Mouse (Mus musculus): ENCODE results near the gene Prdx2. TPM values are rescaled to one million over a fixed set of nuclear protein-coding genes. Genes with fewer than 3 reads are reported as not detected.

Gene Prdx2
- polyA plus RNA-seq, 1 experiment from 2014 or later, result 1,272 TPM

DNA sequence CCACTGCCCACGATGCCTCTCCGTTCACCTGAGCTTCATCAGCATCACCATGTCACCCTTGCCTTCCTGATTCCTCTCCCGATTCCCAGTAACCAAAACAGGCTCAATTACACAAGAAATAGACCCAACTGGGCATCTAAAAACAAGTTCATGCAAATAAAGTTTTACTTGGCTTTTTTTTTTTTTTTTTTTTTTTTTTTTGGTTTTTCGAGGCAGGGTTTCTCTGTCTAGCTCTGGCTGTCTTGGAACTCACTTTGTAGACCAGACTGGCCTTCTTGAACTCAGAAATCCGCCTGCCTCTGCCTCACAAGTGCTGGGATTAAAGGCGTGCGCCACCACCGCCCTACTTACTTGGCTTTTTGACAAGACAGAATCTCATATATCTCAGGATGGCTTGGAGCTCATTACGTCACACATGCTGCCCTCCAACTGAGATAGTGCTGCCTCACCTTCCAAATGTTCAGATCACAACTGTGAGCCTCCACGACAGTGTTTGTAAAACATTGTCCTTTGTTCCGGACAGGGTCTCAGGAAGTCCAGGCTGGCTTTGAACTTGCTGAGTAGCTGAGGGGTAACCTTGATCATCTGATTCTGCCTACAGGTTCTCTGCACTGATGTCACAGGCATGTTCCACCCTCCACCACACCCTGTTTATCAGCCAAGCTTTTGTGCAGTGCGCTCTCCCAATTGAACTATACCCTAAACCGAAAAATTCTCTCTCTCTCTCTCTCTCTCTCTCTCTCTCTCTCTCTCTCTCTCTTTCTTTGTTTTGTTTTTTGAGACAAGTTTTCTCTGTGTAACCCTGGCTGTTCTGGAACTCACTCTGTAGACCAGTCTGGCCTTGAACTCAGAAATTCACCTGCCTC is 31.5 kb upstream of the Prdx2 start:
- no peak overlapping the region for H3K27ac ChIP-seq (replicated peaks)
- H3K4me1 ChIP-seq, result peaks cover 31% of the 10 kb centered on the region
- H3K9me3 ChIP-seq, result no peaks in the 10 kb centered on the region
- 65% methylated on average over 13 of the region's 13 CpGs for WGBS
- no peaks in the 10 kb centered on the region for H3K36me3 ChIP-seq (replicated peaks)
- H3K27me3 ChIP-seq (replicated peaks; ENCODE audit: low read depth, poor library complexity, severe bottlenecking), result peaks cover 82% of the 10 kb centered on the region
- peak overlapping the region; percentile 62 for H3K4me3 ChIP-seq
- no peak for DNase-seq (ENCODE audit: low spot score)

DNA sequence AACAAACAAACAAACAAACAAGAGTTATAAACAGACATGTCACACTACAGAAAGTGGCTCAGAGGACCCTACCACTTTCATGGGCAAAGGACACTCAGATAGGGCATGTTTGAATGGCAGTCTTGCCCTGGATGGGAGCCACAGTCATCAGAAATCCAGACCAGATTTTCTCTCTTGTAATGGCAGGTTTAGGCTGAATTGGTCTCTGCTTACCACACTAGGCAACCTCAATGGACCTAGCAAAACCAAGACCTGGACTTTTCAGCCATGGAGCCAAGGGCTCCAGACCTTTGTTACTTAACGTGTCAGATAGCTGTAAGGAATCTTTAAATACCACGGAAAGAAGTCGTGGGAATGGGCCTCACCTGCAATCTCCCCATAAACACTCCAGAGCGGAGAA is 25.7 kb upstream of the Prdx2 start:
- 26% methylated on average over 4 of the region's 4 CpGs for WGBS
- H3K9me3 ChIP-seq, result no peaks in the 10 kb centered on the region
- no peaks in the 10 kb centered on the region for H3K36me3 ChIP-seq (replicated peaks)
- peaks cover 85% of the 10 kb centered on the region for H3K27me3 ChIP-seq (replicated peaks; ENCODE audit: low read depth, poor library complexity, severe bottlenecking)
- peaks cover 32% of the 10 kb centered on the region for H3K4me1 ChIP-seq
- H3K4me3 ChIP-seq, result no peak overlapping the region
- DNase-seq (ENCODE audit: low spot score), result no peak
- no peak overlapping the region for H3K27ac ChIP-seq (replicated peaks)

DNA sequence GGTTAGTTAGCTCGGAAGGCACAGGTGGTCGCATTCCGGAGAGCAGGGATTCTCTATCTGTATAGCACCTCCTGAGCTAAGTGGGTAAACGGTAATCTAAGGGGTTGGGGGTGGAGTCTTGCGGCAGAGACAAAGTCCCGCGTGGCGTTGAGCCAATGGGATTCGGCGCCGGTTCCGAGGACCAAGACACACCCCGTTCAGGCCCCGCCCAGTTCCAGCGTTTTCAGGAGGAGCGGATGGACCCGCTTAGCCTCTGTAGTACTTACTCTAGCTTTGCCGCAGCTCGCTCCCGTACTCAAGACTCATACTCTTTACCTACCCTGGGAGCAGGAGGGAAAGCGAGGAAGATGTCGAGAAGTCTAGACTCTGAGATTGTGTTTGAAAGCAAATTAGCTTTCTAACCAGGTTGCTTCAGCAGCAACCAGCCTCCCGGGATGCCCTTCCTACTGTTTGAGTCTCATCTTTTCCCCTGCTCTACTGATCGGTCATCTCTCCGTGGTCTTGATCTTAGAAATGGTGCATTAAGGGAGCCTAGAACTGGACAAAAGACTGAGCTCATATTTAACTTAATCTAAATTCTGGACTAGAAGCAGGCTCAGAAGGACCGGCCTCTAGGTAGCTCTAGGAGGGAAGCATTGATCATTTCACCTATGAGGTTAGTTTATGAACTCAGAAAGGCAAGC is 24.8 kb upstream of the Prdx2 start:
- Histone ChIP-seq H3K9me3 (no peaks in the 10 kb centered on the region), H3K27me3 (replicated peaks; ENCODE audit: low read depth, poor library complexity, severe bottlenecking) (peaks cover 85% of the 10 kb centered on the region), H3K4me1 (peaks cover 32% of the 10 kb centered on the region), H3K36me3 (replicated peaks) (no peaks in the 10 kb centered on the region), H3K4me3 (peak overlapping the region; percentile 62), H3K27ac (replicated peaks) (no peak overlapping the region)
- DNase-seq (ENCODE audit: low spot score), result peak; percentile 73
- 3% methylated on average over 26 of the region's 26 CpGs for whole genome bisulfite sequencing

DNA sequence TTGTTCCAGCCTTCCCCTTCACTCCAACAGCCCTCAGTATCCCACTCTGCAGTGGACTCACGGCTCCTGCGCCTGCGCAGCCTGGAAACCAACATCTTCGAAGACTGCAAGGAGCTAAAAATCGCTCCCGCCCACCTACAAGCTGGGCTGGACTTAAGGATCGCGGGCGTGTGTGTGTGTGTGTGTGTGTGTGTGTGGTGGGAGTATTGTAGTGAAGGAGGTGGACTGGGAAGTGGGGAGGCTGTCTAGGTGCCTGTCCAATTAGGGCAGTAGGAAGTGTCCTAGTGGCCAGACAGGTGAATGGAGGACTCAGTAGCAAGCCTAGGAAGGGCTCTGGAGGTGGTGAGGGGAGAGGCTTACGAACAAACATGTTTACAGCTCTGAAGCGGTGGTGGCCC is 24.2 kb upstream of the Prdx2 start:
- Histone ChIP-seq H3K4me3 (peak overlapping the region; percentile 62), H3K27me3 (replicated peaks; ENCODE audit: low read depth, poor library complexity, severe bottlenecking) (peaks cover 91% of the 10 kb centered on the region), H3K36me3 (replicated peaks) (no peaks in the 10 kb centered on the region), H3K4me1 (peaks cover 32% of the 10 kb centered on the region), H3K27ac (replicated peaks) (no peak overlapping the region), H3K9me3 (no peaks in the 10 kb centered on the region)
- 5% methylated on average over 11 of the region's 11 CpGs for WGBS
- DNase-seq (ENCODE audit: low spot score), result peak; percentile 44

DNA sequence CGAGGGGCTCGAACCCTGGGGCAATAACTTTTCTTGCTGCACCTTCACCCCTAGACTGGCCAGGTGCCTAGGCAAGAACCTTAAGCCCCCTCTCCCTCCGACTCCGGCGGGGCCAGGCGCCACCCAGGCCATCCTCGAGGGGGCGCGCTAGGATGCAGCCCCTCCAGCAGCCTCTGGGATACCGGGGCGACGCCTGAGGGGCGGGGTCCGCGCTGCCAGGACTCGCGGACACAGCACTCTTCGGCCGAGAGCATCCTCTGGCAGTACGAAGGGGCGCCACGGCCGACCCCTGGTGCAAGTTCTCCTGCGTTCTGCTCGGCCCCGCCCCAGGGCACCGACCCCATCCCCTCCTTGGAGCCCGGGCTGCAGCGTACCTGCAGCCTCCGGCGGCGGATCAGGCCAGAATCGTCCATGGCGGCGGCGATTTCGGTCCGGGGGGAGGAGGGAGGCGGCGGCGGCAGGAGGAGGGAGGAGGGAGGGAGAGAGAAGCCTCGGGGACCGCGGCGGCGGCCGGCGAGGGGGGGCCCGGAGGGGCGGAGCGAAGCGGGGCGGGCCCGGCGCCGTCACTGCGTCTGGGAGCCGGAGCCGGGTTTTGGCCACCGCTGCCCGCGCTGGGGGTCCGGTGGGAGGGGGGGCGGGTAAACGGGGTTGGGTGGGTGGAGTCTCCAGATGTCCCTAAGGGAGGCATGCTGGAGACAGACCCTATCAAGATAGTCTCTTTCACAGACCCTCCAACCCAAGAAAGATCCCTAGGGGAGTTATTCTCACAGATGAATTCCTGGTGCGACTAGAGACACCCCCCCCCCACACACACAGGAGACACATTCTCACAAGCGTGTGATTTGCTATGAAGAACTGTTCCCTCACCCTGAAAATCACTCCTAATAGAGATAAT is 23.5 kb upstream of the Prdx2 start:
- Histone ChIP-seq H3K27me3 (replicated peaks; ENCODE audit: low read depth, poor library complexity, severe bottlenecking) (peaks cover 91% of the 10 kb centered on the region), H3K36me3 (replicated peaks) (no peaks in the 10 kb centered on the region), H3K4me3 (peak overlapping the region; percentile 62), H3K4me1 (peaks cover 32% of the 10 kb centered on the region), H3K27ac (replicated peaks) (peak overlapping the region; percentile 26), H3K9me3 (no peaks in the 10 kb centered on the region)
- 2% methylated on average over 59 of the region's 67 CpGs for WGBS
- DNase-seq (ENCODE audit: low spot score), result peak; percentile 64

DNA sequence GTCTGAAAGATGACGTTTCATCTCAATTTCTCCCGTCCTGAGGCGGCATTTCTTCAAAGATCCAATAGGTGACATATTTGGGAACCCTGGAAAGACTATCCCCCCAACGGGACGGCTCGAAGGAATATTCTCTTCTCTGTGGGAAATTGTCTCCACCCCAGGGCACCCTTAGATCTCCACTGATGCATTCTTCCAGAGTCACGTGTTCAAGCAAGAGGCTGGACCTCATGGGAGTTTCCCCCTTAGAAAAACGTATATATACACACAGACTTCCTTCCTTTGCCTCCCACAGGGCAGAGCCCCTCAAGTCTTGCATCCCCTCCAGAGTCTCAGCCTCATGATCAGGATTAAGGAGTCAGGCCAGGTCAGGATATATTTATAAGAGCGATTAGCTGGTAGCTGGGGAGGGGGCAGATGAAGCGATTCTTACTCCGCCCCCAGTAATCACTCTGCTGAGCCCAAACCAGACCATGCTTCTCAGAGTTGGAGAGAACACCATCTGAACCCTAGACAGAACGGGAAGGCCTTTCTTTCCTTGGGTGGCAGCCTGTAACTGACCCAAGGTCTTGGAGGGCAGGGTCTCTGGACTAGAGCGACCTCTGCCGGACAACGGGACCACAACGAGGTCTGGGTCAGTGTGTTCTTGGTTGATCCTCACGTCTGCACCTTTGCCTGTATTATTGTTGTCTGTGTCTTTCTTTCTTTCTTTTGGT is 22.7 kb upstream of the Prdx2 start, which contains the start of gene Rtbdn:
Gene Rtbdn, plus strand, starts transcription at position 464 of the 713 bp plus-strand sequence.
- Histone ChIP-seq H3K9me3 (no peaks in the 10 kb centered on the region), H3K4me3 (peak within 1 kb of the TSS; percentile 62), H3K27me3 (replicated peaks; ENCODE audit: low read depth, poor library complexity, severe bottlenecking) (peaks cover 94% of the 10 kb centered on the region), H3K36me3 (replicated peaks) (no peaks in the 10 kb centered on the region), H3K4me1 (peaks cover 32% of the 10 kb centered on the region), H3K27ac (replicated peaks) (peak within 1 kb of the TSS; percentile 26)
- DNase-seq (ENCODE audit: low spot score), result no peak
- WGBS, result 11% methylated on average over 17 of the region's 17 CpGs

DNA sequence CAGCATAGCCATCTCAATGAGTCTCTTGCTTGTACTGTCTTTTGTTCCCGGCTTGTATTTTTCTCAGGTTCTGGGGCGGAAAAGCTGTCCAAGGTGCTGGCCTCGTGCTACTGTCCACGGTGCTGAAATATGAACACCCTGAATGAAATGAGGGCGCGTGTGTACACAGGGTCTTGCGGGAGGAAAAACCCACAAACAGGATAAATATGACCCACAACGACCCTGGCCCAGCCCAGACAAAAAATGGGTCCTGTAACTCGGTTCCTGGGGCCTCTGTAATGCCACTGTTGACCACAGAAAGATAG is 22.2 kb upstream of the Prdx2 start:
- DNase-seq (ENCODE audit: low spot score), result peak; percentile 68
- H3K4me3 ChIP-seq, result no peak overlapping the region

DNA sequence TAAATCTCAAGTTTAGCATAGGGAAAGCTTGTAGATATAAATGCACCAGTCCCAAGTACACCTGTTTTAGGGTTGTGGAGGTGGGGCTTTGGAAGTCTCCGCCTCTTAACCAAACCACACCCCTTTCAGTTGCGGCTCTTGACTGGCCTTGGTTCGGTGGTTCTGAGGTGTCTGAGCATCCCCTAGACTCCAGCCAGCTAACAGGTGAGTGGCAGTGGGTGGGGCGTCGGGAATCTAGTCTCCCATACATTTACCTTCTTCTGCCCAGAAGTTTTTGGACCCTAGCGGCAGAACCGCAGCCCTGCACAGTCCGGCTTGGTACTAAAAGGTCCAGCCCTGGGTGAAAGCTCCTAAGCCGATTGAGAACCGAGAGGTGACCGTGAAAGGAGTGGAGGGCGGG is 19.6 kb upstream of the Prdx2 start:
- H3K4me3 ChIP-seq, result no peak overlapping the region
- H3K4me1 ChIP-seq, result peaks cover 26% of the 10 kb centered on the region
- H3K36me3 ChIP-seq (replicated peaks), result no peaks in the 10 kb centered on the region
- DNase-seq (ENCODE audit: low spot score), result no peak
- no peak overlapping the region for H3K27ac ChIP-seq (replicated peaks)
- H3K27me3 ChIP-seq (replicated peaks; ENCODE audit: low read depth, poor library complexity, severe bottlenecking), result peaks cover 88% of the 10 kb centered on the region
- 19% methylated on average over 12 of the region's 12 CpGs for WGBS
- H3K9me3 ChIP-seq, result no peaks in the 10 kb centered on the region

More for the DNA sequence above, 22.2 kb upstream of the Prdx2 start:
- H3K36me3 ChIP-seq (replicated peaks), result no peaks in the 10 kb centered on the region
- 14% methylated on average over 9 of the region's 9 CpGs for WGBS
- no peaks in the 10 kb centered on the region for H3K9me3 ChIP-seq
- H3K4me1 ChIP-seq, result peaks cover 32% of the 10 kb centered on the region
- H3K27me3 ChIP-seq (replicated peaks; ENCODE audit: low read depth, poor library complexity, severe bottlenecking), result peaks cover 94% of the 10 kb centered on the region
- H3K27ac ChIP-seq (replicated peaks), result no peak overlapping the region

DNA sequence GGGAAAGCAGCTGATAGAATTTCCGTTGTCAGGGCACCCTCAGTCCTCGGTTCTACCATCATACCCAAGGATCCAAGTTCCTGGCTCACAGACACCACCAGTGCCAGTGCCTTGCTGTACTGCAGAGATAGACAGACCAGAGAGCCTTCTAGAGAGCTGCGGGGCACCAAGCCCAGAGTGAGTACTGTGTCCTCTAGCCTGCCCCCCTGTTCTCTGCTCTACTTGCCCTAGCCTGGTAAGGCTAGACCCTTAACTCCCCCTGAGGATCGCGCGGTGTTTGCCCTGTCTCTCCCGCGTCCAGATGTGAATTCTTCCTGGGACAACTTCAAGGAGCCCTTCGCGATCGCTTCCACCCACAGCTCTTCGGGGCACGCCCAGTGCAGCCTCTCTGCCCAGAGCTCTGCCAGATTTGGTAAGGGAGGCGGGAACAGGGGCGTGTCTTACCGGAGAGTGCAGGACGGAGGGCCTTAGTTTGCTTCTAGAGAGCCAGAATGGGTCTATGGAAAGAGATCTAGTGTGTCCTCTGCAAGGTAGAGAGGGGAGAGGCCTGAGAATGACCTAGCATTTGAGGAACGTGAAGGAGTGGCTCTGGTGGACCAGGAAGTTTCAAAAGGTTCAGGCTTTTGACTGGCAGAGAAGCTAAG is 16.7 kb upstream of the Prdx2 start:
- H3K4me3 ChIP-seq, result 0 out of 2 replicates have a peak overlapping the region, but pooled peaks have one; percentile 22
- H3K27me3 ChIP-seq (replicated peaks; ENCODE audit: low read depth, poor library complexity, severe bottlenecking), result peaks cover 60% of the 10 kb centered on the region

DNA sequence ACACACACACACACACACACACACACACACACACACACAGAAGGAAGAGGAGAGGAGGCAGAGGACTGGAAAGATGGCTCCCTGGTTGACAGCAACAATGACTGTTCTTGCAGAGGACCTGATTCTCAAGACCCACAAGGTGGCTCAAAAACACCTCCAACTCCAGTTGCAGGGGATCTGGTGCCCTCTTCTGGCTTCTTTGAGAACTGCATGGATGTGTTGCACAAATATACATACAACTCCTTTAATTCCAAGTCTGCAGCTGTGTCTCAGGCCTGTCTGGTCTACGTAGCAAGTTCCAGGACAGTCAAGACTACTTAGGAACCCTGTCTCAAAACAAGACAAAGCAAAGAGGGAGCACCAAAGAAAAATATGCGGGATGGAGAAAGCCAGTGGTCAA is 12.6 kb upstream of the Prdx2 start:
- Histone ChIP-seq H3K27ac (replicated peaks) (no peak overlapping the region), H3K9me3 (no peaks in the 10 kb centered on the region), H3K36me3 (replicated peaks) (peaks cover 59% of the 10 kb centered on the region), H3K4me1 (0 out of 2 replicates have a peak, but pooled peaks cover 3% of the 10 kb centered on the region), H3K27me3 (replicated peaks; ENCODE audit: low read depth, poor library complexity, severe bottlenecking) (peaks cover 21% of the 10 kb centered on the region), H3K4me3 (no peak overlapping the region)
- 50% methylated on average over 2 of the region's 2 CpGs for WGBS
- peak; percentile 76 for DNase-seq (ENCODE audit: low spot score)

More for the DNA sequence above, 16.7 kb upstream of the Prdx2 start:
- 9% methylated on average over 18 of the region's 18 CpGs for WGBS
- Histone ChIP-seq H3K36me3 (replicated peaks) (peaks cover 20% of the 10 kb centered on the region), H3K4me1 (0 out of 2 replicates have a peak, but pooled peaks cover 3% of the 10 kb centered on the region), H3K9me3 (no peaks in the 10 kb centered on the region), H3K27ac (replicated peaks) (no peak overlapping the region)
- no peak for DNase-seq (ENCODE audit: low spot score)

DNA sequence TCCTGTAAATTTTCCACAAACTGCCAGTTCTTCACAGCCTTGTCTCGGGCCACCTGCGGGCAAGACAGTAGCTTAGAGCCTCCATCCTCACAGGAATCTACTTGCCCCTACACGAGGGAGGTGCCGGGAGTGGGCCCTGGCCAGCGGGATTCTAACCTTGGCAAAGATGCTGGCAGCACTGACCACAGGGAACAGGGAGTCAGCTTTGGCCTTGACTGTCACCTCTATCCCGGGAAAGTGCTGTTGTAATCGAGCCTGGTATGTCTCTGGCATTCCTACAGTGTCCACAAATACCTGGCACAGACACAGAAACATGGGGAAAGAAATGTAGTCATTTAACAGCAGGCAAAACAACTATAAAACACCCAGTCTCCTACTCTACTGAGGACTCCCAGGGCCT is 9.6 kb upstream of the Prdx2 start:
- Histone ChIP-seq H3K27ac (replicated peaks) (no peak overlapping the region), H3K9me3 (no peaks in the 10 kb centered on the region), H3K4me3 (no peak overlapping the region), H3K4me1 (peaks cover 1% of the 10 kb centered on the region), H3K27me3 (replicated peaks; ENCODE audit: low read depth, poor library complexity, severe bottlenecking) (no peaks in the 10 kb centered on the region), H3K36me3 (replicated peaks) (peaks cover 80% of the 10 kb centered on the region)
- WGBS, result 91% methylated on average over 7 of the region's 7 CpGs
- DNase-seq (ENCODE audit: low spot score), result no peak
